9 mouse cellular contexts compared by ENCODE assay signal in genomic region chr2:170158251-170158650, GRCm38 (mm10). TPM values are rescaled to one million over a fixed set of nuclear protein-coding genes. Genes with fewer than 3 reads are reported as not detected.
DNase-seq lines count a peak whose midpoint lies in the region; ATAC-seq and TF ChIP-seq lines count a peak whose summit lies in the region.
"Had no signal": no experiment of that assay in that cellular context is flagged by ENCODE, and none has a peak within 500 bp of the region (broad histone marks: within the 10 kb centered on the region; RNA-seq: fewer than 3 reads in every experiment).

No protein-coding gene starts in this region.

- H3K27me3 ChIP-seq in midbrain, embryonic 16.5 days (ENCODE audit: control insufficient read depth, insufficient read depth, low read depth, low read length): no peaks in the 10 kb centered on the region

- 51% methylated on average over 5 of the region's 5 CpGs for whole genome bisulfite sequencing in midbrain, embryonic 16.5 days

- peak; percentile 76 for DNase-seq in 416B (ENCODE audit: low read depth)
- DNase-seq in lung, postnatal 4 days: peak; percentile 38 to 50
- no peak for DNase-seq in urinary bladder, postnatal 10 days (ENCODE audit: low spot score)
- no peak for DNase-seq in heart, adult 8-10 months (ENCODE audit: low spot score)
- DNase-seq in layer of hippocampus, adult 2 months (ENCODE audit: low spot score in 2 of 2): no peak

- no peak for TF ChIP-seq POLR2A in bone marrow macrophage, adult 2 months (IDR thresholded peaks at IDR 0.05; ENCODE audit: borderline replicate concordance, low read depth, low read length)

- H3K4me2 ChIP-seq in midbrain, embryonic 16.5 days (ENCODE audit: low read length): no peak overlapping the region
- H3K4me2 ChIP-seq: hindbrain, embryonic 14.5 days had no signal

- peak; percentile 24 for ATAC-seq in CD4-positive, CD25-positive, alpha-beta regulatory T cell, adult 4 months
- no peak for ATAC-seq in midbrain, embryonic 16.5 days

- TF ChIP-seq CTCF in bone marrow macrophage, adult 2 months (IDR thresholded peaks at IDR 0.05; ENCODE audit: low read depth, low read length): no peak
- no peak for TF ChIP-seq CTCF in layer of hippocampus, adult 2 months (conservative IDR thresholded peaks at IDR 0.05)

- no peak overlapping the region for H3K9ac ChIP-seq in midbrain, embryonic 16.5 days (ENCODE audit: low read depth, low read length)
- H3K9ac ChIP-seq: hindbrain, embryonic 14.5 days had no signal

- H3K27ac ChIP-seq in bone marrow macrophage, adult 2 months (ENCODE audit: insufficient read depth, low read depth, low read length): peak overlapping the region; percentile 94
- H3K27ac ChIP-seq in midbrain, embryonic 16.5 days (ENCODE audit: low read length): no peak overlapping the region
- no peak overlapping the region for H3K27ac ChIP-seq in layer of hippocampus, adult 2 months
- H3K27ac ChIP-seq: hindbrain, embryonic 14.5 days had no signal

- H3K36me3 ChIP-seq in midbrain, embryonic 16.5 days (ENCODE audit: control insufficient read depth, insufficient read depth, low read length): no peaks in the 10 kb centered on the region

- no peaks in the 10 kb centered on the region for H3K9me3 ChIP-seq in midbrain, embryonic 16.5 days (replicated peaks; ENCODE audit: control insufficient read depth, low read length, poor library complexity, severe bottlenecking)

- peak overlapping the region; percentile 13; the same call in 1 of the 2 replicates for H3K4me3 ChIP-seq in bone marrow macrophage, adult 2 months (ENCODE audit: insufficient read depth, low read length)
- H3K4me3 ChIP-seq in midbrain, embryonic 16.5 days (ENCODE audit: low read depth, low read length): no peak overlapping the region
- H3K4me3 ChIP-seq in layer of hippocampus, adult 2 months: no peak overlapping the region

- H3K4me1 ChIP-seq in bone marrow macrophage, adult 2 months (ENCODE audit: control insufficient read depth, insufficient read depth, low read length): peaks cover 27% of the 10 kb centered on the region
- H3K4me1 ChIP-seq in midbrain, embryonic 16.5 days (ENCODE audit: control insufficient read depth, insufficient read depth, low read length): peaks cover 17% of the 10 kb centered on the region

RNA-seq across cellular contexts. Expression of gene Zfp217, which starts 10.3 kb away (rescaled TPM):
- polyA plus RNA-seq in CD4-positive, CD25-positive, alpha-beta regulatory T cell, adult 4 months (2017; shearing (Covaris generic)): 10 to 100 TPM in 1 of 2 experiments, 1 to 10 TPM in 1; 8.1 to 10.4 TPM
- polyA plus RNA-seq in bone marrow macrophage, adult 2 months (2012; ENCODE audit: insufficient read depth, insufficient read length, missing spikeins): 44.0 and 45.3 TPM in 2 replicates
- polyA plus RNA-seq in midbrain, embryonic 16.5 days (2015; fragmentation: Nextera tagmentation; extraction: Ambion mirVana): 0.87 and 1.0 TPM in 2 replicates
- 10 to 100 TPM in 1 of 4 experiments, 1 to 10 TPM in 3; 7.4 to 12.0 (median 8.9) TPM for total RNA-seq in heart, adult 8-10 months (2022)
- total RNA-seq in layer of hippocampus, adult 2 months (2021): 1 to 10 TPM; 3.0 to 3.8 TPM

Comparison
In these comparisons a context has a peak if more than half of its experiments do, and no peak if none do; other contexts are left out.
1. DNase-seq: peak in 416B (single experiment) and lung, postnatal 4 days (2 of 2); none in urinary bladder, postnatal 10 days (single experiment), heart, adult 8-10 months (single experiment) and layer of hippocampus, adult 2 months (0 of 2).